Mouse (Mus musculus): ENCODE results near the gene Gm28308.

DNA sequence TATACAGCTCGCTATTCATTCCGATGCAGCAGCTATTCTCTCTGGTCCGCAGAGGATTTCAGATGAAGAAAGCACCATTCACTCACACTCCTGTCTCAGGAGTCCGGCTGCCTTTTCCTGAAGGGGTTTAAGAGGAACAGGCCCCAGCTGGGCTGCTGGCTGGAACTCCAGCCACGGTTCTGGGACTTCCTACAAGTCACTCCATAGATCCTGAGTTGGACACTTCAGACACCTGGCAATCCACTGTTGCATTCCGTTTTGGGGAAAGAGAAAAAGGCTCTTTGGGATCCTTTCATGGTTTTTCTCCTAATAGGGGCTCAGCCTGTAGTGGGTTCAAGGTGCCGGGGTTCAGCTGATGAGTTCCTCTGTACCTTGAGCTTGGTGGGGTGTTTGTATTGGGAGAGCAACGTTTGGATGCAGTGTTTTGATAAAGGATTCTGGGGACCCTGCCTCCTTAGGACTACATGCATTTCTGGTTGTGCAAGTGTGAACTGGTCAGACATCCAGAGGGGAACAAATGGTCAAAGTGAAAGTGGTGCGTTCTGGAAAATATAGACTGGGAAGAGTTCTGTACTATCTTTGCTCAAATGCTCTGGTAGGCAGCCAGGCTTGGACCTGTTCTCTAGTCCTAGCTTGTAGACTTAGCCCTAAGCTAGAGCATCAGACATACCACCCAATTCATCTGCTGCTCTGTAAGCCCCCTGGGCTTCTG, 48.8 kb upstream of the Gm28308 start:
- no peak for TF ChIP-seq CTCF (IDR thresholded peaks at IDR 0.05; ENCODE audit: borderline replicate concordance, extremely low read depth, insufficient read depth, insufficient read length)
- no peak for TF ChIP-seq POLR2A (IDR thresholded peaks at IDR 0.05; ENCODE audit: borderline replicate concordance, extremely low read depth, insufficient read depth, insufficient read length, poor library complexity, severe bottlenecking)
